Mouse (Mus musculus) erythroblast, embryonic 14.5 days (primary cell): ENCODE results near the gene Srsf9.

Experiments used
- GATA1 ChIP-seq: IDR thresholded peaks from 2 replicates; pipeline ENCODE4 v1.6.1; 2012; ENCODE audit warnings: low read length, inconsistent platforms, mixed read lengths
- TAL1 ChIP-seq: IDR thresholded peaks from 3 replicates; pipeline ENCODE4 v1.6.1; 2012; ENCODE audit warnings: low read length, inconsistent platforms, mixed read lengths

DNA sequence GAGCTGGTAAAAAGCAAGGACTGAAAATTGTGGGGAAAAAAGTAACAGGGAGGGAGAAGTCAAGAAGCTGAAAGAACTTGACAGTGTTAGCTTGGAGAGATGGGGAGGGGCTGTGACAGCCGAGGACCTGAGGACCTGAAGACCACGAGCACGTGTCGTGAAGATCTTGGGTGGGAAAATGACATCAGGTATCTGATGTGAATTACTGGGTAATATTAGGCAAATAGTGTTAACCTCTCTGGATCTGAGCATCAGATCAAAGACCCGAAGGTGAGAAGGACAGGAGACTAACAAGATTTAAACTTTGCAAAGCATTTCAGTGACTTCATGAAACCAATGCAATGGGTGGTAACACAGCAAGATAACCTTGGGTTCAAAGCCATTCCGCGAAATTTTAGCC lies 13.0 kb downstream of the Srsf9 start:
- TF ChIP-seq GATA1 (no peak), TAL1 (no peak)
